Comparison of ENCODE assay signal across 9 mouse cellular contexts in genomic region chr3:109062989-109063388, GRCm38 (mm10). TPM values are rescaled to one million over a fixed set of nuclear protein-coding genes. Genes with fewer than 3 reads are reported as not detected.
A peak's percentile ranks its signal among the peaks of the same experiment; 100 is the strongest.
DNase-seq lines count a peak whose midpoint lies in the region; ATAC-seq and TF ChIP-seq lines count a peak whose summit lies in the region.
"Had no signal": no experiment of that assay in that cellular context is flagged by ENCODE, and none has a peak within 500 bp of the region (broad histone marks: within the 10 kb centered on the region; RNA-seq: fewer than 3 reads in every experiment).

No protein-coding gene starts in this region.

- TF ChIP-seq EP300 in stomach, postnatal 0 days (optimal IDR thresholded peaks at IDR 0.05): no peak

- H3K4me2 ChIP-seq in forebrain, embryonic 11.5 days (ENCODE audit: low read depth, low read length, severe bottlenecking): no peak overlapping the region
- no peak overlapping the region for H3K4me2 ChIP-seq in midbrain, embryonic 15.5 days
- H3K4me2 ChIP-seq in embryonic facial prominence, embryonic 14.5 days (ENCODE audit: low read depth, low read length): no peak overlapping the region
- no peak overlapping the region for H3K4me2 ChIP-seq in lung, embryonic 16.5 days (ENCODE audit: low read depth, low read length)
- H3K4me2 ChIP-seq in stomach, postnatal 0 days (replicated peaks; ENCODE audit: low read depth): no peak overlapping the region
- H3K4me2 ChIP-seq: neural tube, embryonic 12.5 days had no signal

- no peaks in the 10 kb centered on the region for H3K9me3 ChIP-seq in forebrain, embryonic 11.5 days (ENCODE audit: control insufficient read depth, low read length)
- no peaks in the 10 kb centered on the region for H3K9me3 ChIP-seq in forebrain, embryonic 10.5 days
- H3K9me3 ChIP-seq in midbrain, embryonic 10.5 days (replicated peaks): no peaks in the 10 kb centered on the region
- no peaks in the 10 kb centered on the region for H3K9me3 ChIP-seq in midbrain, embryonic 15.5 days
- no peaks in the 10 kb centered on the region for H3K9me3 ChIP-seq in embryonic facial prominence, embryonic 14.5 days (ENCODE audit: control insufficient read depth, low read length)
- H3K9me3 ChIP-seq in lung, embryonic 16.5 days (ENCODE audit: control insufficient read depth, low read length): no peaks in the 10 kb centered on the region
- no peaks in the 10 kb centered on the region for H3K9me3 ChIP-seq in stomach, postnatal 0 days (ENCODE audit: control insufficient read depth, low read length)
- H3K9me3 ChIP-seq: neural tube, embryonic 12.5 days had no signal

- H3K9ac ChIP-seq in forebrain, embryonic 11.5 days (ENCODE audit: low read length): no peak overlapping the region
- no peak overlapping the region for H3K9ac ChIP-seq in midbrain, embryonic 15.5 days
- H3K9ac ChIP-seq in embryonic facial prominence, embryonic 14.5 days (ENCODE audit: low read depth, low read length): no peak overlapping the region
- H3K9ac ChIP-seq in lung, embryonic 16.5 days (ENCODE audit: low read length): no peak overlapping the region
- H3K9ac ChIP-seq in stomach, postnatal 0 days (ENCODE audit: low read length): no peak overlapping the region
- H3K9ac ChIP-seq: neural tube, embryonic 12.5 days had no signal

- H3K36me3 ChIP-seq in forebrain, embryonic 11.5 days (ENCODE audit: control insufficient read depth, insufficient read depth, low read length): no peaks in the 10 kb centered on the region
- no peaks in the 10 kb centered on the region for H3K36me3 ChIP-seq in forebrain, embryonic 10.5 days (replicated peaks)
- no peaks in the 10 kb centered on the region for H3K36me3 ChIP-seq in midbrain, embryonic 10.5 days
- no peaks in the 10 kb centered on the region for H3K36me3 ChIP-seq in midbrain, embryonic 15.5 days (replicated peaks)
- no peaks in the 10 kb centered on the region for H3K36me3 ChIP-seq in embryonic facial prominence, embryonic 14.5 days (ENCODE audit: control insufficient read depth, insufficient read depth, low read length)
- no peaks in the 10 kb centered on the region for H3K36me3 ChIP-seq in lung, embryonic 16.5 days (ENCODE audit: control insufficient read depth, insufficient read depth, low read length)
- H3K36me3 ChIP-seq in stomach, postnatal 0 days (ENCODE audit: control insufficient read depth, insufficient read depth, low read length): no peaks in the 10 kb centered on the region
- H3K36me3 ChIP-seq: neural tube, embryonic 12.5 days had no signal

- WGBS in forebrain, embryonic 11.5 days: 5% methylated on average over 6 of the region's 6 CpGs
- 5% methylated on average over 6 of the region's 6 CpGs for WGBS in forebrain, embryonic 10.5 days
- WGBS in midbrain, embryonic 10.5 days: 2% methylated on average over 6 of the region's 6 CpGs
- 1% methylated on average over 6 of the region's 6 CpGs for WGBS in midbrain, embryonic 15.5 days
- 1% methylated on average over 6 of the region's 6 CpGs for WGBS in embryonic facial prominence, embryonic 14.5 days
- 2% methylated on average over 6 of the region's 6 CpGs for WGBS in lung, embryonic 16.5 days
- 1% methylated on average over 6 of the region's 6 CpGs for WGBS in stomach, postnatal 0 days

- DNase-seq in forebrain, embryonic 11.5 days (ENCODE audit: low spot score): no peak
- DNase-seq in forebrain, embryonic 10.5 days (ENCODE audit: extremely low spot score, low spot score): no peak
- peak; percentile 11 for DNase-seq in midbrain, embryonic 10.5 days (ENCODE audit: low spot score)
- peak; percentile 17 to 40 for DNase-seq in adrenal gland, postnatal 36 days
- peak; percentile 83 for DNase-seq in embryonic facial prominence, embryonic 14.5 days (ENCODE audit: low spot score)
- no peak for DNase-seq in stomach, postnatal 0 days (ENCODE audit: low spot score)

- peak; percentile 36; the same call in 1 of the 2 replicates for ATAC-seq in forebrain, embryonic 11.5 days (replicated peaks; ENCODE audit: low FRiP score)
- ATAC-seq in midbrain, embryonic 15.5 days (replicated peaks): no peak; the same call in 1 of the 2 replicates
- ATAC-seq in embryonic facial prominence, embryonic 14.5 days (ENCODE audit: low read depth): no peak; the same call in 1 of the 2 replicates
- ATAC-seq in lung, embryonic 16.5 days (ENCODE audit: low read depth): 0 out of 2 replicates have a peak, but pooled peaks have one; percentile 28
- ATAC-seq in stomach, postnatal 0 days (ENCODE audit: low FRiP score, low TSS enrichment): no peak

- H3K27ac ChIP-seq in forebrain, embryonic 11.5 days (ENCODE audit: low read depth, low read length): no peak overlapping the region
- no peak overlapping the region for H3K27ac ChIP-seq in forebrain, embryonic 10.5 days
- H3K27ac ChIP-seq in midbrain, embryonic 10.5 days (replicated peaks): no peak overlapping the region
- no peak overlapping the region for H3K27ac ChIP-seq in midbrain, embryonic 15.5 days
- H3K27ac ChIP-seq in embryonic facial prominence, embryonic 14.5 days (replicated peaks; ENCODE audit: low read depth, low read length): no peak overlapping the region
- H3K27ac ChIP-seq in lung, embryonic 16.5 days (ENCODE audit: low read length): no peak overlapping the region
- no peak overlapping the region for H3K27ac ChIP-seq in stomach, postnatal 0 days (replicated peaks)
- H3K27ac ChIP-seq: neural tube, embryonic 12.5 days had no signal

- no peak overlapping the region for H3K4me3 ChIP-seq in forebrain, embryonic 11.5 days (ENCODE audit: low read depth, low read length)
- H3K4me3 ChIP-seq in forebrain, embryonic 10.5 days: no peak overlapping the region
- no peak overlapping the region for H3K4me3 ChIP-seq in midbrain, embryonic 10.5 days
- H3K4me3 ChIP-seq in midbrain, embryonic 15.5 days: no peak overlapping the region
- no peak overlapping the region for H3K4me3 ChIP-seq in embryonic facial prominence, embryonic 14.5 days (ENCODE audit: low read depth, low read length)
- no peak overlapping the region for H3K4me3 ChIP-seq in lung, embryonic 16.5 days (ENCODE audit: low read length)
- H3K4me3 ChIP-seq in stomach, postnatal 0 days (ENCODE audit: low read depth, low read length): no peak overlapping the region
- H3K4me3 ChIP-seq: neural tube, embryonic 12.5 days had no signal

- H3K4me1 ChIP-seq in forebrain, embryonic 11.5 days (replicated peaks; ENCODE audit: control insufficient read depth, insufficient read depth, low read length): 0 out of 2 replicates have a peak, but pooled peaks cover 2% of the 10 kb centered on the region
- H3K4me1 ChIP-seq in forebrain, embryonic 10.5 days: no peaks in the 10 kb centered on the region
- H3K4me1 ChIP-seq in midbrain, embryonic 10.5 days: no peaks in the 10 kb centered on the region
- no peaks in the 10 kb centered on the region for H3K4me1 ChIP-seq in midbrain, embryonic 15.5 days
- H3K4me1 ChIP-seq in embryonic facial prominence, embryonic 14.5 days (ENCODE audit: control insufficient read depth, insufficient read depth, low read length): no peaks in the 10 kb centered on the region
- no peaks in the 10 kb centered on the region for H3K4me1 ChIP-seq in lung, embryonic 16.5 days (replicated peaks; ENCODE audit: control insufficient read depth, insufficient read depth, low read length)
- no peaks in the 10 kb centered on the region for H3K4me1 ChIP-seq in stomach, postnatal 0 days (replicated peaks; ENCODE audit: control insufficient read depth, insufficient read depth)
- H3K4me1 ChIP-seq: neural tube, embryonic 12.5 days had no signal

- H3K27me3 ChIP-seq in forebrain, embryonic 11.5 days (ENCODE audit: control insufficient read depth, insufficient read depth, low read length): no peaks in the 10 kb centered on the region
- no peaks in the 10 kb centered on the region for H3K27me3 ChIP-seq in forebrain, embryonic 10.5 days (ENCODE audit: poor library complexity, severe bottlenecking)
- H3K27me3 ChIP-seq in midbrain, embryonic 10.5 days (ENCODE audit: low read depth, poor library complexity, severe bottlenecking): no peaks in the 10 kb centered on the region
- H3K27me3 ChIP-seq in midbrain, embryonic 15.5 days (replicated peaks): 0 out of 2 replicates have a peak, but pooled peaks cover 3% of the 10 kb centered on the region
- no peaks in the 10 kb centered on the region for H3K27me3 ChIP-seq in embryonic facial prominence, embryonic 14.5 days (replicated peaks; ENCODE audit: control insufficient read depth, insufficient read depth, low read length)
- H3K27me3 ChIP-seq in lung, embryonic 16.5 days (ENCODE audit: control insufficient read depth, insufficient read depth, low read depth, low read length): no peaks in the 10 kb centered on the region
- no peaks in the 10 kb centered on the region for H3K27me3 ChIP-seq in stomach, postnatal 0 days (ENCODE audit: control insufficient read depth, insufficient read depth, low read length)
- H3K27me3 ChIP-seq: neural tube, embryonic 12.5 days had no signal

- TF ChIP-seq CTCF in stomach, postnatal 0 days (IDR thresholded peaks at IDR 0.05; ENCODE audit: low read depth): peak; percentile 92

RNA-seq across cellular contexts. Expression of gene Slc25a54, which starts 17.3 kb away (rescaled TPM):
- polyA plus RNA-seq in forebrain, embryonic 11.5 days (2014; fragmentation: Nextera tagmentation; extraction: Ambion mirVana): not detected in 2 replicates
- not detected in 2 replicates for polyA plus RNA-seq in forebrain, embryonic 10.5 days (2016; fragmentation: Nextera tagmentation; extraction: Ambion mirVana)
- not detected in 2 replicates for polyA plus RNA-seq in midbrain, embryonic 10.5 days (2016; fragmentation: Nextera tagmentation; extraction: Ambion mirVana)
- not detected in 2 replicates for polyA plus RNA-seq in midbrain, embryonic 15.5 days (2015; fragmentation: Nextera tagmentation; extraction: Ambion mirVana)
- not detected for total RNA-seq in adrenal gland, postnatal 36 days (2021)
- polyA plus RNA-seq in embryonic facial prominence, embryonic 14.5 days (2014; fragmentation: Nextera tagmentation; extraction: Ambion mirVana): not detected in 2 replicates
- not detected in 2 replicates for polyA plus RNA-seq in lung, embryonic 16.5 days (2015; fragmentation: Nextera tagmentation; extraction: Ambion mirVana)
- not detected in 2 replicates for polyA plus RNA-seq in stomach, postnatal 0 days (2015; fragmentation: Nextera tagmentation; extraction: Ambion mirVana)
- polyA plus RNA-seq: neural tube, embryonic 12.5 days had no signal

RNA-seq across cellular contexts. Expression of gene Fam102b, which starts 35.6 kb away (rescaled TPM):
- 10.1 and 10.7 TPM in 2 replicates for polyA plus RNA-seq in forebrain, embryonic 11.5 days (2014; fragmentation: Nextera tagmentation; extraction: Ambion mirVana)
- polyA plus RNA-seq in forebrain, embryonic 10.5 days (2016; fragmentation: Nextera tagmentation; extraction: Ambion mirVana): 3.2 and 3.5 TPM in 2 replicates
- 4.2 and 5.3 TPM in 2 replicates for polyA plus RNA-seq in midbrain, embryonic 10.5 days (2016; fragmentation: Nextera tagmentation; extraction: Ambion mirVana)
- 22.3 and 25.3 TPM in 2 replicates for polyA plus RNA-seq in midbrain, embryonic 15.5 days (2015; fragmentation: Nextera tagmentation; extraction: Ambion mirVana)
- total RNA-seq in adrenal gland, postnatal 36 days (2021): 1 to 10 TPM; 9.3 to 9.7 TPM
- 16.0 and 18.0 TPM in 2 replicates for polyA plus RNA-seq in embryonic facial prominence, embryonic 14.5 days (2014; fragmentation: Nextera tagmentation; extraction: Ambion mirVana)
- polyA plus RNA-seq in lung, embryonic 16.5 days (2015; fragmentation: Nextera tagmentation; extraction: Ambion mirVana): 5.5 and 6.0 TPM in 2 replicates
- 8.5 and 9.4 TPM in 2 replicates for polyA plus RNA-seq in stomach, postnatal 0 days (2015; fragmentation: Nextera tagmentation; extraction: Ambion mirVana)

RNA-seq across cellular contexts. Expression of gene Slc25a24, which starts 60.0 kb away (rescaled TPM):
- 25.2 and 25.3 TPM in 2 replicates for polyA plus RNA-seq in forebrain, embryonic 11.5 days (2014; fragmentation: Nextera tagmentation; extraction: Ambion mirVana)
- 24.7 and 25.5 TPM in 2 replicates for polyA plus RNA-seq in forebrain, embryonic 10.5 days (2016; fragmentation: Nextera tagmentation; extraction: Ambion mirVana)
- 30.0 and 32.3 TPM in 2 replicates for polyA plus RNA-seq in midbrain, embryonic 10.5 days (2016; fragmentation: Nextera tagmentation; extraction: Ambion mirVana)
- polyA plus RNA-seq in midbrain, embryonic 15.5 days (2015; fragmentation: Nextera tagmentation; extraction: Ambion mirVana): 4.5 and 5.6 TPM in 2 replicates
- 10 to 100 TPM; 58.7 to 78.0 TPM for total RNA-seq in adrenal gland, postnatal 36 days (2021)
- 47.1 and 54.1 TPM in 2 replicates for polyA plus RNA-seq in embryonic facial prominence, embryonic 14.5 days (2014; fragmentation: Nextera tagmentation; extraction: Ambion mirVana)
- 29.3 and 30.7 TPM in 2 replicates for polyA plus RNA-seq in lung, embryonic 16.5 days (2015; fragmentation: Nextera tagmentation; extraction: Ambion mirVana)
- 22.4 and 24.0 TPM in 2 replicates for polyA plus RNA-seq in stomach, postnatal 0 days (2015; fragmentation: Nextera tagmentation; extraction: Ambion mirVana)

Comparison
In these comparisons a context has a peak if more than half of its experiments do, and no peak if none do; other contexts are left out.
1. ATAC-seq: peak in forebrain, embryonic 11.5 days (single experiment) and lung, embryonic 16.5 days (single experiment); none in midbrain, embryonic 15.5 days (single experiment), embryonic facial prominence, embryonic 14.5 days (single experiment) and stomach, postnatal 0 days (single experiment).
2. DNase-seq: peak in midbrain, embryonic 10.5 days (single experiment), adrenal gland, postnatal 36 days (2 of 2) and embryonic facial prominence, embryonic 14.5 days (single experiment); none in forebrain, embryonic 11.5 days (single experiment), forebrain, embryonic 10.5 days (single experiment) and stomach, postnatal 0 days (single experiment).